In genomic region chr3:143970771-143971170, GRCm38 (mm10) we compare ENCODE assay signal across 17 mouse cellular contexts.
"Had no signal": no experiment of that assay in that cellular context is flagged by ENCODE, and none has a peak within 500 bp of the region (broad histone marks: within the 10 kb centered on the region; RNA-seq: fewer than 3 reads in every experiment).

No protein-coding gene starts in this region.

- H3K27ac ChIP-seq: left cerebral cortex, adult 2 months; liver, embryonic 13.5 days; midbrain, embryonic 10.5 days; midbrain, embryonic 13.5 days; neural tube, embryonic 13.5 days; stomach, embryonic 15.5 days had no signal

- H3K4me2 ChIP-seq: liver, embryonic 13.5 days; midbrain, embryonic 13.5 days; neural tube, embryonic 13.5 days; stomach, embryonic 15.5 days had no signal

- H3K36me3 ChIP-seq: liver, embryonic 13.5 days; midbrain, embryonic 10.5 days; midbrain, embryonic 13.5 days; neural tube, embryonic 13.5 days; stomach, embryonic 15.5 days had no signal

- H3K9ac ChIP-seq: liver, embryonic 13.5 days; midbrain, embryonic 13.5 days; neural tube, embryonic 13.5 days; stomach, embryonic 15.5 days had no signal

- DNase-seq: layer of hippocampus, postnatal 36 days; liver, embryonic 13.5 days; lung, adult 2 months; lung, postnatal 36 days; retina, postnatal 1 day; right cerebral cortex, postnatal 25 days; spleen, adult 18-20 months; thymus, postnatal 25 days had no signal

- ATAC-seq: intestine, postnatal 0 days; midbrain, embryonic 13.5 days; midbrain, embryonic 16.5 days had no signal

- H3K4me1 ChIP-seq: liver, embryonic 13.5 days; megakaryocyte, embryonic 14.5 days; midbrain, embryonic 10.5 days; midbrain, embryonic 13.5 days; neural tube, embryonic 13.5 days; stomach, embryonic 15.5 days had no signal

- H3K27me3 ChIP-seq: liver, embryonic 13.5 days; megakaryocyte, embryonic 14.5 days; midbrain, embryonic 13.5 days; neural tube, embryonic 13.5 days; stomach, embryonic 15.5 days had no signal

- H3K9me3 ChIP-seq: liver, embryonic 13.5 days; midbrain, embryonic 10.5 days; midbrain, embryonic 13.5 days; neural tube, embryonic 13.5 days; stomach, embryonic 15.5 days had no signal

- H3K4me3 ChIP-seq: left cerebral cortex, adult 2 months; liver, embryonic 13.5 days; megakaryocyte, embryonic 14.5 days; midbrain, embryonic 10.5 days; midbrain, embryonic 13.5 days; myocyte; neural tube, embryonic 13.5 days; stomach, embryonic 15.5 days had no signal
